Mouse (Mus musculus) midbrain, embryonic 16.5 days (tissue): ENCODE data around the gene B3gnt8. TPM values are rescaled to one million over a fixed set of nuclear protein-coding genes. Genes with fewer than 3 reads are reported as not detected.

Experiments used
- ATAC-seq: fragments of 200-750 bp; cut with Nextera tagmentation; 2 replicates; pipeline ENCODE4 v1.8.0; 2017; ENCODE audit warnings: moderate TSS enrichment
- H3K27ac ChIP-seq: fragments of 300-500 bp; sonication (generic); 2 replicates; pipeline ENCODE4 v1.5.1; 2014; ENCODE audit warnings: mild to moderate bottlenecking, low read length, mixed read lengths
- H3K27me3 ChIP-seq: fragments of 300-500 bp; sonication (generic); 2 replicates; pipeline ENCODE4 v1.6.1; 2014; ENCODE audit warnings: low read depth, low read length, mixed read lengths; ENCODE audit not compliant: control insufficient read depth, insufficient read depth
- H3K36me3 ChIP-seq: fragments of 300-500 bp; sonication (generic); 2 replicates; pipeline ENCODE4 v1.6.1; 2014; ENCODE audit warnings: mild to moderate bottlenecking, low read length, moderate library complexity, mixed read lengths; ENCODE audit not compliant: control insufficient read depth, insufficient read depth
- H3K4me1 ChIP-seq: fragments of 300-500 bp; sonication (generic); 2 replicates; pipeline ENCODE4 v1.6.1; 2014; ENCODE audit warnings: mild to moderate bottlenecking, low read length, mixed read lengths; ENCODE audit not compliant: control insufficient read depth, insufficient read depth
- H3K4me2 ChIP-seq: fragments of 300-500 bp; sonication (generic); 2 replicates; pipeline ENCODE4 v1.6.1; 2014; ENCODE audit warnings: mild to moderate bottlenecking, low read length, mixed read lengths
- H3K4me3 ChIP-seq: fragments of 300-500 bp; sonication (generic); 2 replicates; pipeline ENCODE4 v1.5.1; 2014; ENCODE audit warnings: low read depth, mild to moderate bottlenecking, low read length, moderate library complexity, mixed read lengths
- H3K9ac ChIP-seq: fragments of 300-500 bp; sonication (generic); 2 replicates; pipeline ENCODE4 v1.6.1; 2014; ENCODE audit warnings: low read depth, low read length, mixed read lengths
- H3K9me3 ChIP-seq: fragments of 300-500 bp; sonication (generic); replicated peaks from 2 replicates; pipeline ENCODE4 v1.6.1; 2014; ENCODE audit warnings: mild to moderate bottlenecking, low read length, mixed read lengths; ENCODE audit not compliant: control insufficient read depth, poor library complexity, severe bottlenecking
- WGBS: fragments of 180-500 bp; shearing (Covaris S2); extraction: QIAGEN DNeasy Blood & Tissue Kit; methylation state at CpG from one replicate; pipeline ENCODE4 v1.1.7; 2014; 5-methylcytosine and 5-hydroxymethylcytosine counted together
- polyA plus RNA-seq: library from polyadenylated mRNA; unstranded; fragments of >200 nt; fragmentation: Nextera tagmentation; extraction: Ambion mirVana; gene quantifications from 2 replicates; pipeline ENCODE4 v1.2.1, GENCODE M21; 2015

B3gnt8 gene
- polyA plus RNA-seq, 1 experiment from 2014 or later: 0.64 TPM

DNA sequence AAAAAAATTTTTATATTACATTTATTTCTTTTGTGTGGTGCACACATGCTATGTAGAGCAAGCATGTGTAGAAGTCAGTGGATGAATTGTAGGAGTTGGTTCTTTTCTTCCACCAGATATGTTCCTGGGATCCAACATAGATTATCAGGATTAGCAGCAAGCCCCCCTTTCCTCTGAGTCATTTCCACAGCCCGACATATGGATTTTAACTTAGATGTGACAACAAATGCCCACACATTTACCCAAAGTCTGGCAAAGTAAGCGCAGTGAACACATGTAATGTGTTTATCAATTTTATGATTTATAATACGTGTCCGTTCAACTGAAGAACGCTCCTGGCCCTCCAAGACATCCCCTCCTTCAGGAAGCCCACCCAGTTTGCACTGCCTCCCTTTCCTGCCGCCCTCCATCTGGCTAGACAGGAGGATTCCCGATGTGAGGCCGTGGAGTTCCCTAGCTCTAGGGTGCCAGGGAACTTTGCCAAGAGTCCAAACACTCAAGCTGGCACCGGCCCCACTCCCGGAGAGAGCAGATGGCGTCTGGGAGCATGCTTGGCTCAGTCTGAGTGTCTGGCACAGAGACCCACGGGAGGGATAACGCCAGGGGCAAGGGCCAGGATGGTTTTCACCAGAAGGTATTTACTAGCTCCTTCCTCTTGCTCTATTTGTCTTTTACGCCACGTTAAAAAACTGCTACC, 49.8 kb downstream of the B3gnt8 start:
- 52% methylated on average over 15 of the region's 15 CpGs for WGBS
- Histone ChIP-seq H3K36me3 (no peaks in the 10 kb centered on the region), H3K4me1 (peaks cover 10% of the 10 kb centered on the region), H3K27ac (peak overlapping the region; percentile 40; the same call in 1 of the 2 replicates), H3K4me2 (peak overlapping the region; percentile 7; the same call in 1 of the 2 replicates), H3K9ac (no peak overlapping the region), H3K4me3 (no peak overlapping the region), H3K9me3 (no peaks in the 10 kb centered on the region), H3K27me3 (peaks cover 18% of the 10 kb centered on the region)
- no peak; the same call in 1 of the 2 replicates for ATAC-seq

DNA sequence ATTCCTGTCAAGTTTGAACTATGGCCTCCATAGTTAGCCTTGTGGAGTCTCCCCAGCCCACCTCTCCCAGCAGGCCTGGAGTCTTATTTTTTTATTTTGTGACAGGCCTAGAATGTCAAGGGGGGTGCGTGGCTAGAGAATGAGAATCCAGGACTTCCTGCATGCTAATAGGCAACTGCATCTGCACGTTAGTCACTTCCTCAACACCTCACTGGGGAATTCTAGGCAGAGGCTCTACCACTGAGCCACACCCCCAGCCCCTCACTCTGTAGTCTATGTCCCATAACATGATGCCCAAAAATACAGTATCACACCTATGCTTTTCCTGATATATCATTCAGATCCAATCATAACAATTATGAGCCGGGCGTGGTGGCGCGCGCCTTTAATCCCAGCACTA, 50.6 kb downstream of the B3gnt8 start:
- Histone ChIP-seq H3K36me3 (no peaks in the 10 kb centered on the region), H3K27me3 (peaks cover 18% of the 10 kb centered on the region), H3K9ac (no peak overlapping the region), H3K9me3 (no peaks in the 10 kb centered on the region), H3K4me1 (peaks cover 17% of the 10 kb centered on the region), H3K4me3 (no peak overlapping the region), H3K4me2 (no peak overlapping the region), H3K27ac (peak overlapping the region; percentile 40; the same call in 1 of the 2 replicates)
- ATAC-seq: no peak
- 88% methylated on average over 7 of the region's 7 CpGs for WGBS

DNA sequence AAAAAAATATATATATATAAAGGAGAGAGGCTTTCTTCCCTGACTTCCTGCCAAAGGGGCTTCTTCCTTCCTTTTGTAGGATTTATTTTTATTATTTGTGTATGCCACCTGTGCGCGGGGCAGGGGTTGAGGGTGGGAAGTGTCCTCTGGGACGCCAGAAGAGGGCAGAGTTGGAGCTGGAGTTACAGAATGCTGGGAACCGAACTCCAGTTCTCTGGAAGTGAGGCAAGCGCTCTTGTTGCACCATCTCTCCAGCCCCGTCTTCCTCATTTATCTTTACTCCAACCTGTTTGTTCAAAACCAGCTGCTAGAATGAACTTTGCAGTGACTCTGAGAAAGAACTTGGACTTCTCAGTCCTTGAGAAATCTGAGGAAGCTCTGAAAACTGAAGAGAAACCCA, 53.5 kb downstream of the B3gnt8 start:
- peaks cover 18% of the 10 kb centered on the region for H3K4me1 ChIP-seq
- no peaks in the 10 kb centered on the region for H3K9me3 ChIP-seq
- no peaks in the 10 kb centered on the region for H3K36me3 ChIP-seq
- peak overlapping the region; percentile 82; the same call in 1 of the 2 replicates for H3K9ac ChIP-seq
- ATAC-seq: no peak
- H3K27ac ChIP-seq: peak overlapping the region; percentile 96; the same call in 1 of the 2 replicates
- 12% methylated on average over 6 of the region's 6 CpGs for WGBS
- peak overlapping the region; percentile 51 for H3K4me2 ChIP-seq
- peak overlapping the region; percentile 60 for H3K4me3 ChIP-seq
- peaks cover 8% of the 10 kb centered on the region; the same call in 1 of the 2 replicates for H3K27me3 ChIP-seq

DNA sequence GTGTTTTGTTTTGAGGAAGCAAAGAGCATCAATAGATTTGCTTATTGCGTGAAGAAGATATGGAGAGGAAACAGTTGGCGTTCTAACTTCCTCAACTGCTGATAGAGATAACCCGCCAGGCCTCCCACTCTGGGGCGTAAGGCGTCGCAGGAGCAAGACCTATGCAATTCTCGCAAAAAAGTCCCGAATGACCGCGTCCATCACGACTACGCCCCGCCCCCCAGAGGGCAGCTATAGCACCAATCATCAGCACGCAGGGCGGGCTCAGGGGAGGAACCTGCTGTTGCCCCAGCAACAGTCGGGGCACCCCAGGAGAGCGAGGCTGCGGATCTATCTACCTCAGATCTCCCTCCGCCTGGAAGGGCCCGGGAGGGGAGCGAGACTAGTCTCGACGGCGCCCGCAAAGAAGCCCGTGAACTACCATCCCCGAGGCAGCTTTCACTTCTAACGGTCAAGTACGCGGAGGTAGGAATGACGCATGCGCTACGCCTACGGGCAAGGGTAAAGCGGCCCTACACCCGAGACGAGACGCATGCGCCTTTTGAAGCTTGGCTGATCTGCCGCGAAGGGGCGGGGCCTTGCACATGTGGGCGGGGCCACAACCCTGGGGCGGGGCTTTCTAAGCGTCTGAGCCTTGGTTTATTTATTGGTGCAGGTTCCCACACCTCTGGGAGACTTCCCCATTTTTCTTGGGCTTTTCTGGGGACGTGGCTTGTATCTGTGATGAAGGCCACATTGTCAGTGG, 54.2 kb downstream of the B3gnt8 start, which contains the start of gene B9d2:
TSS of gene B9d2 (plus strand) at position 267 of the 745 bp plus-strand sequence.
- H3K9me3 ChIP-seq: no peaks in the 10 kb centered on the region
- H3K36me3 ChIP-seq: no peaks in the 10 kb centered on the region
- H3K4me1 ChIP-seq: peaks cover 15% of the 10 kb centered on the region
- peak; percentile 95 for ATAC-seq
- peaks cover 8% of the 10 kb centered on the region for H3K27me3 ChIP-seq
- H3K4me2 ChIP-seq: peak within 1 kb of the TSS; percentile 51
- H3K9ac ChIP-seq: peak within 1 kb of the TSS; percentile 82
- peak within 1 kb of the TSS; percentile 60 for H3K4me3 ChIP-seq
- WGBS: under 1% methylated on average over 46 of the region's 46 CpGs
- peak within 1 kb of the TSS; percentile 96 for H3K27ac ChIP-seq

DNA sequence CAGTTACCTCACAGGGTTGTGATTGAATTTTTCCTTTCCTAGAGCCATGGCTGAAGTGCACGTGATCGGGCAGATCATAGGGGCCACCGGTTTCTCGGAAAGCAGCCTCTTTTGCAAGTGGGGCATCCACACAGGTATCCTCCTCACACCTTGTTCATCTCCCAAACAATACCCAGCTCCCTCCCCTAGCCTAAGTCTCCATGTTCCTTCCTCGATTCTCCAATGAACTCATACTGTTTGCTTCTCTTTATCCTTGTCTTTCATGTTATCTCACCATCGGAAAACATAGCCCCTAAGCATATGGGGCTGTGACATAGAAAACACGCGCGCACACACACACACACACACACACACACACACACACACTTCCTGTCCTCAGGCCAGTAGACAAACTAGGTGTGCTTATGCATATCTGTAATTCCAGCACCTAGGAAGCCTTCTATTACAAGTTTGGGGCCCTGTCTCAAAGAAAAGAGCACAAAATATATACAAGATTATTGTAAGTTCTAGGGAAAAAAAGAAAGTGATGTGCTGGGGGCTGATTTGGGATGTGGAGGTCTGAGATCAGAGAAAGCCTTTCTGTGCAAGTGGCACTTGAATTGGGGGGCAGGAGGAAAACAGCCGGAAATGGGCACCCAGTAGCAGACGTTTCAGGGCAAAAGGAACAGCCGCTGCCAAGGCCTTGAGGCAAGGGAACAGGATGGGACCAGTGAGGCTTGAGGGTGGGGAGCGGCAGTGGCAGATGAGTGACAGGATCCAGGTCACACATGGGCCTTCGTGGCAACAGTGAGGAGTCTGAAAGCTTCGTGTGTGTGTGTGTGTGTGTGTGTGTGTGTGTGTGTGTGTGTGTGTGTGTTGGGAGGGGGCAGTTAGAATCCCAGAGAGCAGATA, 55.1 kb downstream of the B3gnt8 start:
- H3K36me3 ChIP-seq: no peaks in the 10 kb centered on the region
- H3K27ac ChIP-seq: peak overlapping the region; percentile 96
- peak overlapping the region; percentile 51 for H3K4me2 ChIP-seq
- H3K27me3 ChIP-seq: peaks cover 16% of the 10 kb centered on the region
- peak overlapping the region; percentile 60 for H3K4me3 ChIP-seq
- 62% methylated on average over 15 of the region's 15 CpGs for WGBS
- H3K4me1 ChIP-seq: peaks cover 17% of the 10 kb centered on the region
- peak overlapping the region; percentile 82 for H3K9ac ChIP-seq
- no peak for ATAC-seq
- no peaks in the 10 kb centered on the region for H3K9me3 ChIP-seq

- no peak for ATAC-seq
- WGBS: 76% methylated on average over 7 of the region's 7 CpGs
- Histone ChIP-seq H3K9me3 (no peaks in the 10 kb centered on the region), H3K4me1 (peaks cover 33% of the 10 kb centered on the region), H3K27ac (no peak overlapping the region), H3K4me2 (no peak overlapping the region), H3K9ac (no peak overlapping the region), H3K27me3 (peaks cover 36% of the 10 kb centered on the region), H3K4me3 (no peak overlapping the region), H3K36me3 (no peaks in the 10 kb centered on the region)
These were observed 57.2 kb downstream of the B3gnt8 start for GRCm38 (mm10) chr7:25683474-25684180.

DNA sequence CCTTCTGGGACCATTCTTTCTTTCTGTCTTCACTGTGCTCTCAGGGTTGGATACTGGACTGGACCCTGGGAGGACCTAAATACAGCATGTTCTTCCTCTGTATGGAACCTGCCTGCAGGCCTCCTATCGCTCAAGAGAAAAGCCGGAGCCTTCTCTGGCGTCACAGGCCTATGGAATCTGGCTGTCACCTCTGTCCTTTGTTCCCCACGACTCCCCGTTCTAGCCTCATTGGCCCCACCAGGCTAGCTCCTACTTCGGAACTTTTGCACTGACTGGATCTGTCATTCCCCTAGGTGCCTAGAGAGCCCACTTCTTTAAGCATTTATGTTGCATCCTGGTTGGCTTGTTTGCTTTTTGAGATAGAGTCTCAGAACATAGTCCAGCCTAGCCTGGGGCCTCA, 58.2 kb downstream of the B3gnt8 start:
- ATAC-seq: no peak
- H3K27me3 ChIP-seq: peaks cover 42% of the 10 kb centered on the region
- H3K9ac ChIP-seq: no peak overlapping the region
- H3K9me3 ChIP-seq: no peaks in the 10 kb centered on the region
- H3K27ac ChIP-seq: no peak overlapping the region
- H3K4me3 ChIP-seq: no peak overlapping the region
- H3K4me2 ChIP-seq: no peak overlapping the region
- H3K4me1 ChIP-seq: peaks cover 40% of the 10 kb centered on the region
- no peaks in the 10 kb centered on the region for H3K36me3 ChIP-seq
- WGBS: 87% methylated on average over 6 of the region's 6 CpGs
